Mouse (Mus musculus) ES-Bruce4 (cell line): ENCODE results near the gene Tmem132d.

Experiments
- CTCF ChIP-seq: IDR thresholded peaks from one replicate; pipeline ENCODE4 v1.8.1; 2011; ENCODE audit warnings: low read depth, low read length
- EP300 ChIP-seq: IDR thresholded peaks from 2 replicates; pipeline ENCODE4 v1.6.1; 2011; ENCODE audit warnings: low read depth, low read length; ENCODE audit not compliant: insufficient read depth
- POLR2A ChIP-seq: IDR thresholded peaks from one replicate; pipeline ENCODE4 v1.8.1; 2011; ENCODE audit warnings: low read length; ENCODE audit not compliant: insufficient read depth

DNA sequence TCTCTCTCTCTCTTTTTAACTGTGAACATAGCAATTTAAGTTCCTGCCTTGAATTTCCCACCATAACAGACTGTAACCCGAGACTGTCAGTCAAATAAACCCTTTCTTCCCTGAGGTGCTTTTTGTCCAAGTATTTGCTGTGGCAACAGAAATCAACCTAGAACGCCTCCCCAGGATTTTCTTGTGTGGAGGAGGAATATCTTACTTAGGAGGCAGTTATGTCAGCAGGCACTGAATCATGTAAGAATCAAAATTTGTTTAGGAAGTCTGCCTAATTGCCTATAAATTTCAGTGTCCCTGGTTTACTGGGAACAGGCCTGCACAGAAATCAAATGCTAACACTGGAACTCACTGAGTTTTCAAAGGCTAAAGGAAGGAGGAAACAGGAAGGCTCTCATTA, 522.5 kb downstream of the Tmem132d start:
- TF ChIP-seq CTCF (no peak), POLR2A (no peak), EP300 (no peak)
